Mouse (Mus musculus): ENCODE results near the gene Sept6.

Gene Sept6

GRCm38 (mm10) chrX:36991694-36992093, at the start of gene Sept6:
Sept6 (minus strand) TSS chrX:36991794.
- no peak for DNase-seq (ENCODE audit: low spot score)

- DNase-seq (ENCODE audit: low spot score): no peak
Measured at GRCm38 (mm10) chrX:37028378-37028777, 36.8 kb upstream of the Sept6 start.

DNA sequence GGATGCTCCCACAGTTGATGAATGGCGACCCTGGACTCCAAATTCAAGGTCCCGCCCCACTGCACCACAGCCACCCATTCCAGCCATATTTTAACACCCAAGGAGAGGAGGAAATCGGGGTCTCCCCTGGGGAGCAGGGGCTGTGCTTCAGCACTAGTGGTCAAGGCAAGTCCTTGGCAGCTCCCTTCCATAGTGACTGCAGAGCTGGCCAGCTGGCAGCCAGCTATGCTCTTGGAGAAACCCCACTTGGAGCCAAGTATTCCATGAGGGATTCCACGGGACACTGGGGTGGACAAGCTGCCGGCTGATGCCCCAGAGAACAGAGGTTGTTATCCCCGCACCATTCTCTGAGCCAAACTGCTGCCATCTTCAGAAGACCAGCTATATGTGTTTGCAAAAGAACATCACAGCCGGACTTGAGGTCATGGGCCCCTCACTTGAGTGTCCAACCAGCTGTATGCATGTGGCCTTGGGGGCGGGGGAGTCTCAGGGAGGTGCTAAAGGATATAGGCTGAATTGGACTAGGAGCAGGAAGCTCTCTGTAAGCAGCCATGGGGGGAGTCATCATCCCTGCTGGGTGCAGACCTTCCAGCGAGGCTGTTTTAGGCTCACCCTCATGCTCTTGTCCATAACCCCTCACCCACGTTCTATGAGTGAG, 32.2 kb upstream of the Sept6 start:
- DNase-seq (ENCODE audit: low spot score): no peak

- peak; percentile 65 for DNase-seq (ENCODE audit: low spot score)
Measured at GRCm38 (mm10) chrX:37022690-37023089, 31.1 kb upstream of the Sept6 start.

GRCm38 (mm10) chrX:37019045-37019444, 27.5 kb upstream of the Sept6 start:
- peak; percentile 10 for DNase-seq (ENCODE audit: low spot score)

DNA sequence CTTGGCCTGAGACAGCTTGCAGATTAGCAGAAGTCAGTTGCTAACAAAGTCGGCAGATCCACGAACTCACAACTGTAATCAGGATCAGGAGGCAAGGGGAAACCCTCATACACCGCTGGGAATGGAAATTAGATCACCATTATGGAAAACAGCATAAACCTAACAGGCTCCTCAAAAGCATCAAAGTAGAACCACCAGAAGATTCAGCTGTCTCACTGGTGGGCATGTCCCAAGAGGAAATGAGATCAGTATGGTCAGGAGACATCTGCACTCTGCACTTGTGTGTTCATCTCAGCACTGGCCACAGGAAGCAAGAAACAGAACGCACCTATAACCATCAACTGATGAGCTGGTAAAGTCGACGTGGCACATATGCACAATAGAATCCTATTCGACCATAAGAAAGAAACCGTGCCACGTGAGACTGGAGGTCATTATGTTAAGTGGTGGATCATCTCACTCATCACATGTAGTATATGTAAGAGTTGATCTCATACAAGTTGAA, 26.6 kb upstream of the Sept6 start:
- DNase-seq (ENCODE audit: low spot score): no peak

DNA sequence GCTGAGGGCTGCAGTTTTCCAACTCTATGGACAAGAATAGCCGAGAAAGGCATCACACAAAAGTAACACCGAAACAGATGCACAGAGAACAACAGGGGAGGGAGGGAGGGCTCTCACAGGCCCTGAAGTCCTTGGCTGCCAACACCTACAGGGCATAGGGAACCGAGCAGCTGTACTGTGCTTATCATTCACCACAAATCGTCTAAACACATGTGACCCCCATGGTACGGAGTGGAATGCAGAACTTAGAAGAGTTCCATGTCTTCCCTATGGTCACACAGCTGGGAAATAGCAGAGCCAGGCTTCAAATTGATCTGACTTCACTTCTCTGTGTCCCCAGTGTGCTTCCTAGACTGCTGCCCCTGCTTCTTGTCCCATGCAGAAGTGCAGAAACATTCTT, 22.3 kb upstream of the Sept6 start:
- DNase-seq (ENCODE audit: low spot score): no peak

DNA sequence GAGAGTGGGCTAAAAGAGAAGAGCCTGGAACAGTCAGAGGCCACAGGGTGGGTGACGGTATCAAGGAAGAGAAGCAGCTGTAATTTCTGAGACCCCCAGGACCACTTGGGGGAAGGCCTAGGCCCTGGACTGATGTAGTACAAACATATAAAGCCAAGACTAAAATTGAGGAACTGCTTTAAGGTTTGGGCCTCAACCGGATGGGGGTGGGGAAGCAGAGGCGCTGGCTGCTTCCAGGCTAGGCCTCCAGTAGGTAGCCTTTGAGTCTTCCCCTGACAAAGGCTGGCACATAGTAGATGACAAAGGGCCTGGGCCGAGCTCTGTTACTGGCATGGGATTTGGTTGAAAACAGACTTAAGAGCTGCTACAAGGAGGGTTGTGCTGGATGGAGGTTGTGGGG, 555 bp downstream of the Sept6 start:
- DNase-seq (ENCODE audit: low spot score): no peak

- DNase-seq (ENCODE audit: low spot score): no peak
Measured at GRCm38 (mm10) chrX:36989752-36990404, 1.7 kb downstream of the Sept6 start.

DNA sequence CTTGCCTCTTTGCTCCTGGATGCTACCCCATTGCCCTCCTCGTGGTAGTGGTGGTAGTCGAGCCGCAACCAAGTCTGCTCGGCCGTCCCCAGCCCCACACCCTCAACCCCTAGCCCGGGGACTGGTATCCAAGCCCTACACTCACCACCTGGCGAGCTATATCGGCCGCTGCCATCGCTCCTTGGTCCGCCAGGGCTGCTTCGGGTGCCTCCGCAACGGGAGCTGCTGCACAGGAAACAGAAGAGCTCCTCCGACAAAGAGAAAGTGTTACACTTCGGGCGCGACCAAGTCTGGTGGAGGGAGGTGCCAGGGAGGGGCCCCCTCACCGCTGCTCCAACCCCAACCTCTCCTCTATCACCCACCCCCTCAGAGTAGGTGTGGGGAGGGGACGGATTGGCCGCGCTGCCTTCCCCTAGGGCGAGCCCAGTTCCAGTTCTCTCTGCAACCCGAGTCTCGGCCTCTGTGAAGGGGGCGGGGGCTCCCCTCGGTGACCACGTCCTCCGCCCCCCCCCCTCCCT, 2.3 kb downstream of the Sept6 start:
- DNase-seq (ENCODE audit: low spot score): peak; percentile 77

DNA sequence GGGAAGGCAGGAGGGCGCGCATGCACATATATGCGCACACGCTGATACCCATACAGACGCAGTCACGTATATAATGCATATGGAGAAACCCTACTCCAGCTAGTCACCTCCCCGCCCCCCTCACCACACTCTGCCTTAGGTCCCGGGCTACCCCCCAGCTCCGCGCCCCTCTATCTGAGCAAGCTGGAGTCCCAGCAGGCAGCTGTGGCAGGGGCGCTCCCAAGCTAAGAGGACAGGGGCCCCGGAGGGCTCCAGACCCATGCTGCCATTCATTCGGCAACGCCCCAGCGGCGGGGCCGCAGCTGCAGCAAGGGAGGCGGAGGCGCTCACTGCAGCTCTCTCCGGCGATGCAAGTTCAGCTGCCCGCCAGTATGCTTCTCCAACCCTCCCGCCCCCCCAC, 2.8 kb downstream of the Sept6 start:
- peak; percentile 18 for DNase-seq (ENCODE audit: low spot score)

DNA sequence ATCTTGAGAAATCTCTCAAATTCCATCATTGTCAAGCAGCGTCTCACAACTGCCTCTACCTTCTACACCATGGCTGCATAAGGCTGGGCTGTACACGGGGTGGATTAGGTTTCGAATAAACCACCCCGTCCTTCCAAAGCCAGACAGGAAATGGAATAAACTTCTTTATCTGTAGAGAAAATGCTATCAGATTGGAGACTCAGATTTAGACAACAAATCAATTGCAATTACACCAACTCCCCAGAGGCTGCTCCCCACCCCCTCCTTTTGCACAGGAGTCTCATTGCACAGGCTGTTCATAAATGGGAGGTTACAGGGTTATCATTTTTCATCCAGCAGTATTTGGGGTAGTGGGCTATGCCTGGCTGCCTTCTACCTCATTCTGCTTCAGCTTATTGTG, 3.7 kb downstream of the Sept6 start:
- DNase-seq (ENCODE audit: low spot score): no peak

DNA sequence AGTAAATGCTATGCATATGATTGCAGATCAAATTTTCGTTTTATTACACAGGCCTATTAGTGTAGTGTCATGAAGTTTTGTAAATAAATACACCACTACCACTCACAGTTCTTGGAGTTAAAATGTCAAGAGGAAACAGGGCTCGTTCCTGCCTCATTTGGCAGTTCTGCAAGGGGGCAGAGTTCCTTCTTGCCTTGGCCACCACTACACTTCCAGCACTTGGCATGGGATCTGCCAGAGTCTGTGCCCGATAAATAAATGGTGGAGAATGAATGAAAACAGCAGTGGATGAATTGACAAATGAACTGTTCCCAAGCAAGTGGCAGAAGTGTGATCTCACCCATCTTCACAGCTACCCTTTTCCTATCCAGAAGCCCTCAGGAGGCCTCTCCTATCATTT, 6.6 kb downstream of the Sept6 start:
- DNase-seq (ENCODE audit: low spot score): no peak

- DNase-seq (ENCODE audit: low spot score): peak; percentile 17
Measured at GRCm38 (mm10) chrX:36983654-36984311, 7.8 kb downstream of the Sept6 start.

- no peak for DNase-seq (ENCODE audit: low spot score)
Measured at GRCm38 (mm10) chrX:36982892-36983653, 8.5 kb downstream of the Sept6 start.

- DNase-seq (ENCODE audit: low spot score): no peak
Measured at GRCm38 (mm10) chrX:36980563-36981187, 10.9 kb downstream of the Sept6 start.

DNA sequence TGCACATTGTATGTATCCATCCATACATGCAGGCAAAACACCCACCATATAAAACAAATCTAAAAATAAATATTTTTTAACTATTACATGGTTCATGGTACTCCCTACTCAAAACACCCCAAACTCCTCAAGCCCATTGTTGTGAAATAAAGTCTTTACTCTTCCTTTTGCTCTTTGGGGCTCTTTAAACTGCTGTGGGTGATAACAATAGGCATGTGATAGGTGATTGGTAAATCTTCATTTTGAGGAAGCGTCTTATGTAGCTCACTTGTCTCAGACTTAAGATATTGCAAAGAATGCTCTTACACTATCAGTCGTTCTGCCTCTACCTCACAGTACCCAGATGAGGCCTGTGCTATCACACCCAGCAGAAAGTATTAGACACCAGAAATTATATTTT, 13.7 kb downstream of the Sept6 start:
- DNase-seq (ENCODE audit: low spot score): no peak

GRCm38 (mm10) chrX:36976980-36977379, 14.6 kb downstream of the Sept6 start:
- DNase-seq (ENCODE audit: low spot score): no peak

DNA sequence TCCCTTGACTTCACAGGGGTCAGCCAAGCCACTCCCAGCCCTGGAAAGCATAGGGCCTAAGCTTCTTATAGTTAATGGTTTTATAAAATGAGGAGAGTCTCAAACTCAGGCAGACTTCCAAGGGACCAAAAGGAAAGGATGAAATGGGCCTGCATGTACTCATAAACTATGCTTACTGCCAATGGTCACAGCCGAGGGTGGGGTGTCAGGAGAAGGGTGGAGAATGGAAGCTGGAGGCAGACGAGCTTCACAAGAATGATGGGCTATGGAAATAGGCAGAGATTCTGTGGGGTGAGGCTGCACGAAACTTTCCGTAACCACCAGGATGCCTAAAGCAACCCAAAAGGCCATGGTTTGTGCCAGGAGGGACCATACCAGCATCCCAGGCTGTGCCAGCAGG, 15.3 kb downstream of the Sept6 start:
- DNase-seq (ENCODE audit: low spot score): no peak

DNA sequence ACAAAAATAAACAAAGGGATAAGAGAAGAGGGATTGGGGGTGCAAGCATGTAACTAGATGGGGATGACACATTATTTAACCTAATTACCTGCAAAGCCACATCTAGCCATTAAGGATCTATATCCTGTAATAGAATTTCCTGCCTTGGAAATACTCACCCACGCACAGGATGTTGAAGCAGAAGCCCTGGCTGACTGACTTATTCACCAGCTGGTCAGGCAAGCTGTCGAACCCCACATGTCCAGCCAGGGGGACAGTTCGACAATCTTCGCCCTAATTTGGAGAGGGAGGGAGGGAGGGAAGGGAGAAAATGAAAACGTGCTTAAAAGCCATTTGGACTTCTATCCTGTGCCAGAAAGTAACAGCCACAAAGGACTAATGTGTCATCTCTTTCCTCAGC, 16.7 kb downstream of the Sept6 start:
- DNase-seq (ENCODE audit: low spot score): no peak

DNA sequence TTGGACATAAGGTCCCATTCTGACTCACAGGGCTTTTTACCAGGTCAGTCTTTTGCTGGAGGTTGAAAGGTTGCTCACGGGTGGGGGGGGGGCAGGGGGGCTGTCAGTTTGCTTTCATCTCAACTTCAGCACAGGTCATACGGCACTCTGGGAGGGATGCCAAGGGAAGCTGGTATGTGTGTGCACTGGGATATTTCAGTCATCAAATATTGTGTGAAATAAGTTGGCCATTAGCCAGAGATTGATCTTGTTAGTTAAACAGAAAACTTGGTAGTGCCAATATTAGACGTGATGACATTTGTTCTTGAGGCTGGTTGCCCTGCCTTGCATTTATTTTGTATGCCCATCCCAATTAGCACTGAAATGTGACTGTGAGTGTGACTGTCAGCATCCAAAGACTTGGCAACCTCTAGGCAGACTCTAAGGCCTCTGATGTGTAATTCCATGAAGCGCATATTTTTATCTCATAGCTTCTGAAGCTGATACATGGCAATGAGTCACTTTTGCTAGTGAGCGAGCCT, 18.6 kb downstream of the Sept6 start:
- no peak for DNase-seq (ENCODE audit: low spot score)

- DNase-seq (ENCODE audit: low spot score): no peak
Measured at GRCm38 (mm10) chrX:36971156-36971555, 20.4 kb downstream of the Sept6 start.

All from embryo, embryonic 10 days (tissue).